Mouse (Mus musculus): Measurements from ENCODE around the gene Odf4. TPM values are rescaled to one million over a fixed set of nuclear protein-coding genes. Genes with fewer than 3 reads are reported as not detected.

The Odf4 gene
- polyA plus RNA-seq, 1 experiment = 1.2 TPM

DNA sequence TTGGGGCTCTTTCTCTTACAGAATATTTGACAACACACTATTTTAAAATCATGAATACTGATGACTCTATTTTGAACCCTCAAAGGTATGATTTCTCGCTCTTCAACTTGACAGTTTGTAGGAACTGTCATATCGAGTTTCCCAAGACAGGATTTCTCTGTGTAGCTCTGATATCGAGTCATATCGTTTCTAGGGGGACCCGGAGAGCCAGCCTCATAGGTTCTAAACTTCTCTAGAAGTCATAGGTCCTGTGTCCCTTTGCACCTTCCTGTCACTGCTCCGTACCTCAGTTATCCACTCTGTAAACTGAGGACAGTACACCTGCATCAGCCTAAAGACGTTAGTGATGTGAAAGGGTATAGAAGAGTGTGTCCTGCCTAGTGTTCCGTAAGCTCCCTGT lies 27.1 kb downstream of the Odf4 start:
- H3K4me3 ChIP-seq (ENCODE audit: insufficient read depth, low read length) = no peak overlapping the region
- no peaks in the 10 kb centered on the region for H3K4me1 ChIP-seq (ENCODE audit: control insufficient read depth, insufficient read depth, low read length)
- H3K27ac ChIP-seq (ENCODE audit: insufficient read depth, low read length) = no peak overlapping the region
- TF ChIP-seq CTCF (IDR thresholded peaks at IDR 0.05; ENCODE audit: extremely low read depth, insufficient read depth, low read length) = no peak
- no peak for TF ChIP-seq POLR2A (IDR thresholded peaks at IDR 0.05; ENCODE audit: extremely low read depth, insufficient read depth, low read length)

DNA sequence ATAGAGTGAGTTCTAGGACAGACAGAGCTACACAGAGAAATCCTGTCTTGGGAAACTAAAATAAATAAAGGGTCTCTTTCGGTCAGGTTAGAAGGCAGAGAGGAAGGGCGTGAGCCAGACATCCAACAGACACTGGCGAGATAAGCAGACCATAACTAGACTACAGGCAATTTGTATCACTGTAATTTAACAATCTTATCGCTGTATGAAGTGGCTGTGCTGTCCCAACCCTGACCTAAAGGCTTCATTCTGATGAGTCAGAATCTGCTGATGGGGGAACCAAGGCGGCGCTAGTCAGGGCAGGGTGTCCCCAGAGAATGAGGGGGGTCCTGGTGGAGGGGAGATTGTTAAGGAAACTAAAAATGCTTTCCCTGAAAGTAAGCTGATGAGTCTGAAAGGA lies 28.1 kb downstream of the Odf4 start:
- H3K4me3 ChIP-seq (ENCODE audit: insufficient read depth, low read length) = no peak overlapping the region
- H3K27ac ChIP-seq (ENCODE audit: insufficient read depth, low read length) = no peak overlapping the region
- TF ChIP-seq POLR2A (IDR thresholded peaks at IDR 0.05; ENCODE audit: extremely low read depth, insufficient read depth, low read length) (no peak), CTCF (IDR thresholded peaks at IDR 0.05; ENCODE audit: extremely low read depth, insufficient read depth, low read length) (no peak)
- H3K4me1 ChIP-seq (ENCODE audit: control insufficient read depth, insufficient read depth, low read length) = no peaks in the 10 kb centered on the region

DNA sequence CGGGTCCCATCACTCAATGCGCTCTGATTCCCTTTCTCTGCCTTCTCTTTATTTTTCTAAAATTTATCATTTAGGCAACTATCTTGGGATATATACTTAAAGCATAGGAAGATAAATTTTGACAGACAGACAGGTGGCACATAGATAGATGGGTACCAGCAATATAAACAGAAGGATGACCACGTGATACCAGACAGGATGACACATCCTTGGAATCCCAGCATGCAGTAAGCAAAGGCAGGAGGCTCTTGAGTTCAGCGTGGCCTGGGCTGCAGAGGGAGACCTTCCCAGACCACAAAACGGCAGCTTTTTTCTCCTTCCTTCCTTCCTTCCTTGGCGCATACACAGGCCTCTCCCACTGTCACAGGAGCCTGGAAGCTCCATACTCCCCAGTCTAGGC lies 29.0 kb downstream of the Odf4 start:
- no peak for TF ChIP-seq CTCF (IDR thresholded peaks at IDR 0.05; ENCODE audit: extremely low read depth, insufficient read depth, low read length)
- TF ChIP-seq POLR2A (IDR thresholded peaks at IDR 0.05; ENCODE audit: extremely low read depth, insufficient read depth, low read length) = no peak
- Histone ChIP-seq H3K4me3 (ENCODE audit: insufficient read depth, low read length) (no peak overlapping the region), H3K4me1 (ENCODE audit: control insufficient read depth, insufficient read depth, low read length) (no peaks in the 10 kb centered on the region), H3K27ac (ENCODE audit: insufficient read depth, low read length) (no peak overlapping the region)

DNA sequence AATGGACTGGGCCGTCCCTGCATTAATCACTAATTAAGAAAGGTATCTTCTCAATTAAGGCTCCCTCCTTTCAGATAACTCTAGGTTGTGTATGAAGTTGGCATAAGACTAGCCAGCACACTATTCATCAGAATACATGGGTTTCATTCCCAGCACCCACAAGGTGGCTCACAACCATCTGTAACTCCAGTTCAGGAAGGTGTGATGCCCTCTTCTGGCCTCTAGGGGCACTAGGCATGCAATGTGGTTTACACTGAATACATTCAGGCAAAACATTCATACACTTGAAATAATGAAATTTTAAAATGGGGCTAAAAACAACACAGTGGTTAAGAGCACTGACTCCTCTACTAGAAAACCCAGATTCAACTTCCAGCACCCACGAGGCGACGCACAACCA lies 29.8 kb downstream of the Odf4 start:
- no peak overlapping the region for H3K27ac ChIP-seq (ENCODE audit: insufficient read depth, low read length)
- no peak overlapping the region for H3K4me3 ChIP-seq (ENCODE audit: insufficient read depth, low read length)
- TF ChIP-seq POLR2A (IDR thresholded peaks at IDR 0.05; ENCODE audit: extremely low read depth, insufficient read depth, low read length) (no peak), CTCF (IDR thresholded peaks at IDR 0.05; ENCODE audit: extremely low read depth, insufficient read depth, low read length) (peak; percentile 57)
- no peaks in the 10 kb centered on the region for H3K4me1 ChIP-seq (ENCODE audit: control insufficient read depth, insufficient read depth, low read length)

DNA sequence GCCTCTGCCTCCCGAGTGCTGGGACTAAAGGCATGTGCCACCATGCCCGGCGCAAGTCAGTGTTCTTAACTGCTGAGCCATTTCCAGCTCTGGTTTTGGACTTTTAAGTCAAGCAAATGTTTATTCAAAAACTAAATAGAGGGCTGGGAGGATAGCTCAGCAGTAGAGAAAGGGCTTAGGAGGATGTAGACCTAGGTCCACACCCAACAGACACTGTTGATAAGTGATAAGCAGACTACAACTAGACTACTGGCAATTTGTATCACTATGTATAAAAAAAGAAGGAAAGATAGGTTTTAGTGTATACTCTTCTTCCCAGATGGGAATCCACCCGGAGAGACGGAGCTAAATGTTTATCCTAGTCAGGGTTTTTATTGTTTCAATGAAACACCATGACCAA lies 30.6 kb downstream of the Odf4 start:
- Histone ChIP-seq H3K4me1 (ENCODE audit: control insufficient read depth, insufficient read depth, low read length) (no peaks in the 10 kb centered on the region), H3K4me3 (ENCODE audit: insufficient read depth, low read length) (no peak overlapping the region), H3K27ac (ENCODE audit: insufficient read depth, low read length) (no peak overlapping the region)
- TF ChIP-seq CTCF (IDR thresholded peaks at IDR 0.05; ENCODE audit: extremely low read depth, insufficient read depth, low read length) (no peak), POLR2A (IDR thresholded peaks at IDR 0.05; ENCODE audit: extremely low read depth, insufficient read depth, low read length) (no peak)

DNA sequence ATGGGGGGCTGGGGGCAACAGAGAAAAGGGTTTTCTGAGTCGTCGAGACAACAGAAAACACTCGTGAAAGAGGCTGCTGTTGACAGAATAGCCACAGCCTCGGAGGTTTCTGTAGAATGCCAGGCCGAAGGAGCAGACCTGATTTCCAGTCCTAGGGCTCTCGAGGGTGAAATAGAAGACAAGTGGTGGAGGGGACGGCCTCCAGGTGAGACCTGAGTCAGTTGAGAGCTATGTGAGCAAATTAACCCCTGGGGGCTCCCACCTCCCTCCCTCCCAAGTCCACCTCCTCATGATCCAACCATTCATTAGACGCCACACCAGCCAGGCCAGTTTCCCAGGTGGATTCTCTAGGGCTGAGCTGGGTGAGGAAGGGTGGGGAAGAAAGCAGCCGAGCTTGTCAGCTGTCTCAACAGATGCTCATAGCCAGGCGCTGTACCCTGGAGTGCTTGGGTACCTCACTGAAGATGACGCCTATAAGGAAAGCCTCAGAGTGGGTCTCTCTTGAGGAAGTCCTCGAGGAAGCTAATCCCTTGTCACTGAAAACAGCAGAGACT lies 32.9 kb downstream of the Odf4 start:
- Histone ChIP-seq H3K4me1 (ENCODE audit: control insufficient read depth, insufficient read depth, low read length) (no peaks in the 10 kb centered on the region), H3K4me3 (ENCODE audit: insufficient read depth, low read length) (no peak overlapping the region), H3K27ac (ENCODE audit: insufficient read depth, low read length) (no peak overlapping the region)
- TF ChIP-seq CTCF (IDR thresholded peaks at IDR 0.05; ENCODE audit: extremely low read depth, insufficient read depth, low read length) (no peak), POLR2A (IDR thresholded peaks at IDR 0.05; ENCODE audit: extremely low read depth, insufficient read depth, low read length) (no peak)

DNA sequence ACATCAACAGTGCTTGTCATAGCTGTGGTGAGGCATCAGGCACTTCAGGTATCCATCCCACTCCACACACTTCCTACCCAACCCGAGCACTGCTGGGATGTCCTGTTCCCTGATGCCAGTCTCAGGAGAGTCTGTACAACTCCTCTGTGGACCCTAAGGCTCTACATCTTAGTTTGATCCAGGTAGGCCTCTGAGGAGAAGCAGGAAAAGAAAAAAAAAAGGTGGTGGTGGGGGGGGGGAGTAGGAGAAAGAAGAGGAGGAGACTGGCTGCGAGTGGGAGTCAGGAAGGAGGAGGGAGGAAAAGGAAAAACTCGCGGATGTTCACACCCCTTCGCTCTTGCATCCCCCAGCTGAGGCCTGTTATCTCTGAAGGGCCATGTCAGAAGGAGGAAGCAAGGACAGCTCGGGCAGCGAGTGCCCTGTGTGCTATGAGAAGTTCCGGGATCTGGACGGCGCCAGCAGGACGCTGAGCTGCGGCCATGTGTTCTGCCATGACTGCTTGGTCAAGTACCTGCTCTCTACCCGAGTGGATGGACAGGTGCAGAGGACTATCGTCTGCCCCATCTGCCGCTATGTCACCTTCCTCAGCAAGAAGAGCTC lies 34.5 kb downstream of the Odf4 start:
- H3K4me3 ChIP-seq (ENCODE audit: insufficient read depth, low read length) = no peak overlapping the region
- H3K27ac ChIP-seq (ENCODE audit: insufficient read depth, low read length) = no peak overlapping the region
- no peak for TF ChIP-seq POLR2A (IDR thresholded peaks at IDR 0.05; ENCODE audit: extremely low read depth, insufficient read depth, low read length)
- TF ChIP-seq CTCF (IDR thresholded peaks at IDR 0.05; ENCODE audit: extremely low read depth, insufficient read depth, low read length) = no peak

DNA sequence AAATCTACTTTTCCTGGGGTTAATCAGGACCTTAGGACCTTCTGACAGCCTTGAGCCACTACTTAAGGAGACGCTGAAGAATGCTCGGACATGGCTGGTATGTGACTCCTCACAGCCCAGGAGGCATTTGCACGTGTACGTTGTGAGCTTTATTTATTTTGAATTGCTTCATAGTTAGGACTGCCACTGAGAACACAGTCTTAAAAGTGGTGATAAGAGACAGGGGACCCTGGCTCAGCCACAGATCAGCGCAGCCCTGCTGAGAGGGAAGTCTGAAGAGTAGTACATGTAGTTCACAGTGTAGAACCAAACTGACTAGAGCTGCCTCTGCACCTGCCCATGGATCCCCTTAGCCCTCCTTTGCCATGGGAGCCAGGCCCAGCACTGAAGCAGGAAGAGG lies 35.1 kb downstream of the Odf4 start:
- Histone ChIP-seq H3K4me1 (ENCODE audit: control insufficient read depth, insufficient read depth, low read length) (no peaks in the 10 kb centered on the region), H3K27ac (ENCODE audit: insufficient read depth, low read length) (no peak overlapping the region), H3K4me3 (ENCODE audit: insufficient read depth, low read length) (no peak overlapping the region)
- TF ChIP-seq POLR2A (IDR thresholded peaks at IDR 0.05; ENCODE audit: extremely low read depth, insufficient read depth, low read length) (no peak), CTCF (IDR thresholded peaks at IDR 0.05; ENCODE audit: extremely low read depth, insufficient read depth, low read length) (no peak)

More for the DNA sequence above, 34.5 kb downstream of the Odf4 start:
- no peaks in the 10 kb centered on the region for H3K4me1 ChIP-seq (ENCODE audit: control insufficient read depth, insufficient read depth, low read length)

DNA sequence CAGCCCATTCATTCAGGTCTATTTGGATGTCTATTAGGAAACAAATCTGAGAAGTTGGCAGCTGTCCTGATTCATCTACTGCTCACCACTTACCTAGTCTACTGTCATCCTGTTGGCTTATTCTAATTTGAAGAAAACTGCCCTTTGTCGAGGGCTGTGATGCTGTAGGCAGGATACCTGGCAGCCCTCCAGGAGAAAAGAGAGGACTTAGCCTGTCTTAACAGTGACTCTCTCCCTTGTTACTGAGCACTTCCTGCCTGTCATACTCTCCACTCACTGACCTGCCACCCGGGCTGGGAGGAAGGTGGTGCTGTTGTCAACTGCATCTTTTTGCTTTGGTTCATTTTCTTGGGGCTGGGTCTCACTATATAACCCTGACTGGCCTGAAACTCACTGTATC lies 36.3 kb downstream of the Odf4 start:
- H3K4me1 ChIP-seq (ENCODE audit: control insufficient read depth, insufficient read depth, low read length) = no peaks in the 10 kb centered on the region
- H3K4me3 ChIP-seq (ENCODE audit: insufficient read depth, low read length) = no peak overlapping the region
- H3K27ac ChIP-seq (ENCODE audit: insufficient read depth, low read length) = no peak overlapping the region
- TF ChIP-seq POLR2A (IDR thresholded peaks at IDR 0.05; ENCODE audit: extremely low read depth, insufficient read depth, low read length) = no peak
- TF ChIP-seq CTCF (IDR thresholded peaks at IDR 0.05; ENCODE audit: extremely low read depth, insufficient read depth, low read length) = no peak

DNA sequence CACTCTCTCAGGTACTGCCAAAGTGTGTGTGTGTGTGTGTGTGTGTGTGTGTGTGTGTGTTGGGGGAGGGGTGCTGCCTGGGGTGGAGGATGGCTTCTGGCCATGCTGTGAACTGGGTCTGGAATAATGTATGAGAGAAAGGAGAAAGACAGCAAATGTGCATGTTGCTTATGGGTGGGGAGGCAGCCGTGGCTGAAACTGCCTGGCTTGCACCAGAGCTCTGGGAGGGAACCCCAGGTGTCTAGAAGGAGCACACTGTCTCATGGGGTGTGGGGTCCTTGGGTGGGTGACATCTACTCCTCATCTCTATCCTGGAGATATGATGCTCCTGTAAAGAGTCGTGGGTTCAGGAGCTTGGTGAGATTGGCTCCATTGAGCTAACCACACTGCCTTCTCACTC lies 38.2 kb downstream of the Odf4 start:
- Histone ChIP-seq H3K27ac (ENCODE audit: insufficient read depth, low read length) (no peak overlapping the region), H3K4me1 (ENCODE audit: control insufficient read depth, insufficient read depth, low read length) (no peaks in the 10 kb centered on the region), H3K4me3 (ENCODE audit: insufficient read depth, low read length) (no peak overlapping the region)
- TF ChIP-seq POLR2A (IDR thresholded peaks at IDR 0.05; ENCODE audit: extremely low read depth, insufficient read depth, low read length) = no peak
